Mouse (Mus musculus) neural tube, embryonic 11.5 days (tissue): ENCODE data around the gene Gm17651. TPM values are rescaled to one million over a fixed set of nuclear protein-coding genes. Genes with fewer than 3 reads are reported as not detected.
A peak's percentile ranks its signal among the peaks of the same experiment; 100 is the strongest.

Source experiments
- ATAC-seq: fragments of 200-750 bp; cut with Nextera tagmentation; 2 replicates; pipeline ENCODE4 v1.8.0; 2017; ENCODE audit warnings: moderate number of reproducible peaks, mild to moderate bottlenecking, moderate TSS enrichment, moderate library complexity; ENCODE audit not compliant: insufficient read depth, low FRiP score, low TSS enrichment
- DNase-seq: peaks from one replicate; pipeline ENCODE4 v3.0.0-alpha.2; 2015; ENCODE audit warnings: low spot score
- H3K27ac ChIP-seq: fragments of 300-500 bp; sonication (generic); 2 replicates; pipeline ENCODE4 v1.5.1; 2014; ENCODE audit warnings: low read depth, mild to moderate bottlenecking, low read length
- H3K27me3 ChIP-seq: fragments of 300-500 bp; sonication (generic); 2 replicates; pipeline ENCODE4 v1.6.1; 2014; ENCODE audit warnings: mild to moderate bottlenecking, low read length, mixed read lengths; ENCODE audit not compliant: control insufficient read depth, insufficient read depth
- H3K36me3 ChIP-seq: fragments of 300-500 bp; sonication (generic); 2 replicates; pipeline ENCODE4 v1.6.1; 2014; ENCODE audit warnings: mild to moderate bottlenecking, low read length, moderate library complexity, mixed read lengths; ENCODE audit not compliant: control insufficient read depth, insufficient read depth
- H3K4me1 ChIP-seq: fragments of 300-500 bp; sonication (generic); 2 replicates; pipeline ENCODE4 v1.6.1; 2014; ENCODE audit warnings: low read length, mixed read lengths; ENCODE audit not compliant: control insufficient read depth, insufficient read depth
- H3K4me2 ChIP-seq: fragments of 300-500 bp; sonication (generic); 2 replicates; pipeline ENCODE4 v1.6.1; 2014; ENCODE audit warnings: low read depth, mild to moderate bottlenecking, moderate library complexity
- H3K4me3 ChIP-seq: fragments of 300-500 bp; sonication (generic); 2 replicates; pipeline ENCODE4 v1.5.1; 2014; ENCODE audit warnings: low read depth, low read length
- H3K9ac ChIP-seq: fragments of 300-500 bp; sonication (generic); 2 replicates; pipeline ENCODE4 v1.6.1; 2014; ENCODE audit warnings: mild to moderate bottlenecking, low read length
- H3K9me3 ChIP-seq: fragments of 300-500 bp; sonication (generic); 2 replicates; pipeline ENCODE4 v1.6.1; 2016; ENCODE audit warnings: low read length; ENCODE audit not compliant: control insufficient read depth
- WGBS: fragments of 180-500 bp; shearing (Covaris S2); extraction: QIAGEN DNeasy Blood & Tissue Kit; methylation state at CpG from one replicate; pipeline ENCODE4 v1.1.7; 2014; 5-methylcytosine and 5-hydroxymethylcytosine counted together
- polyA plus RNA-seq: library from polyadenylated mRNA; unstranded; fragments of >200 nt; fragmentation: Nextera tagmentation; extraction: Ambion mirVana; gene quantifications from 2 replicates; pipeline ENCODE4 v1.2.1, GENCODE M21; 2014

Gene Gm17651
- polyA plus RNA-seq, 1 experiment from 2014 or later: not detected

- no peak overlapping the region for H3K27ac ChIP-seq
- ATAC-seq (no peak), DNase-seq (peak; percentile 26)
- H3K9ac ChIP-seq: no peak overlapping the region
- H3K4me3 ChIP-seq: no peak overlapping the region
- 7% methylated on average over 16 of the region's 16 CpGs for WGBS
- H3K9me3 ChIP-seq: no peaks in the 10 kb centered on the region
- 0 out of 2 replicates have a peak, but pooled peaks cover 5% of the 10 kb centered on the region for H3K4me1 ChIP-seq
- H3K36me3 ChIP-seq: no peaks in the 10 kb centered on the region
- H3K4me2 ChIP-seq: no peak overlapping the region
- 0 out of 2 replicates have a peak, but pooled peaks cover 7% of the 10 kb centered on the region for H3K27me3 ChIP-seq
Observed at GRCm38 (mm10) chr3:97683560-97684195, 9.2 kb upstream of the Gm17651 start.

DNA sequence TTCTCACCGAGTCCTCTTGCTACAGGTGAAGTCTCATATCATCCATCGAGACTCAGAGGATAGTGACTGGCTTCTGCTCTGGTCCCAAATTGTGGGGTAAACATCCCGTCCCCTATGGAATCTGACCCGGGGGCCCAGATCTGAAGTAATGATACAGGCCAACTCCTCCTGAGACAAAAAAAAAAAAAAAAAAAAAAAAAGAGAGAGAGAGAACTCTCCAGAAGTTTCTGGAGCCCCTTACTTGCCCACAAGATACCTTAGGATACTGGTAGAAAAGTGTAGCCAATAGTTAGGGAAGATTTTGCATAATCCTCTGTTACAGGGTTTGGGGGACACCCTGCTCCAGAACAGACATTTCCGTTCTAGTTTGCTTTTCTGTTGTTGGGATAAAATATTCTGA lies 8.1 kb upstream of the Gm17651 start:
- DNase-seq: no peak
- 0 out of 2 replicates have a peak, but pooled peaks cover 5% of the 10 kb centered on the region for H3K4me1 ChIP-seq
- H3K27me3 ChIP-seq: 0 out of 2 replicates have a peak, but pooled peaks cover 7% of the 10 kb centered on the region
- no peak for ATAC-seq
- WGBS: 33% methylated on average over 5 of the region's 5 CpGs
- no peaks in the 10 kb centered on the region for H3K36me3 ChIP-seq
- H3K9ac ChIP-seq: no peak overlapping the region
- H3K4me2 ChIP-seq: peak overlapping the region; percentile 50
- no peak overlapping the region for H3K27ac ChIP-seq
- H3K9me3 ChIP-seq: no peaks in the 10 kb centered on the region
- H3K4me3 ChIP-seq: no peak overlapping the region

GRCm38 (mm10) chr3:97682159-97682502 lies 7.6 kb upstream of the Gm17651 start:
- no peaks in the 10 kb centered on the region for H3K9me3 ChIP-seq
- WGBS: 2% methylated on average over 11 of the region's 11 CpGs
- 0 out of 2 replicates have a peak, but pooled peaks cover 5% of the 10 kb centered on the region for H3K4me1 ChIP-seq
- 0 out of 2 replicates have a peak, but pooled peaks cover 7% of the 10 kb centered on the region for H3K27me3 ChIP-seq
- DNase-seq (peak; percentile 22), ATAC-seq (no peak)
- H3K36me3 ChIP-seq: no peaks in the 10 kb centered on the region
- H3K27ac ChIP-seq: no peak overlapping the region
- peak overlapping the region; percentile 50 for H3K4me2 ChIP-seq
- peak overlapping the region; percentile 25; the same call in 1 of the 2 replicates for H3K4me3 ChIP-seq
- H3K9ac ChIP-seq: no peak overlapping the region

DNA sequence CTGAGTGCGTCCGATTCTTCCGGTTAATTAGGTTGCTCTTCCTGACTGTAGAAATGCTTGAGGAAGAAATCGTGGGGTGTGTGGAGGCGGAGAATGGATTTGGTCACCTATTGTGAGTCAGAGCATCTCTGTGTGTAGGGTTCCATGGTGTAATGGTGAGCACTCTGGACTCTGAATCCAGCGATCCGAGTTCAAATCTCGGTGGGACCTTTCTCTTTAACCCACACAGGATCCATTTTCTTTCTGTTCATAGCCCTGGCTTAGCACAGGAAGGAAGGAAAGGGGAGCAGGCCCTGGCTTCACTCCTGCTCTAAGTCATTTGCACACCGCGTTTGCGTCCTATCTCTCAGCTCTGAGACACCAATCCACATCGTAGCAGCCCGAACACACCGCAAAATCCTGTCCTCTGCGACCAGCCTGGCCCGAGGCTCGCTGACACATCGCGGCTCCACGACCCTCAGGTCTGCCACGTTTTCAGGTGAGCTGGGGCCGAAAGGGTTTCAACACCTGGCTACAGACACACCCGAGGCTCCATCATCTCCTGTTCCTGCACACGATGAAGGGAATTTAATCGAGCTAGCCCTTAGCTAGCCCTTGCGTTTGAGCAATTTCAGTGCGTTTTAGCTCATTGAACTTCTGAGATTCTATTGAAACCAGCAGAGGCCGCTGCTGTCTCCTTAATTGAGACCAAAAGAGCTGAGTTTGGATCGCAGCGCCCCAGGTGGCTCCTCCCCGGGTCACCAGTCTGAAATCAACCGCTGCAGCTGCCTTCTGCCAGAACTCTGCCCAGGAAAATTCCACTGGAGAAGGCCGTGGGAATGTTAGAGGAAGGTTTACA lies 7.0 kb upstream of the Gm17651 start:
- Histone ChIP-seq H3K4me2 (peak overlapping the region; percentile 50), H3K9me3 (no peaks in the 10 kb centered on the region), H3K9ac (0 out of 2 replicates have a peak overlapping the region, but pooled peaks have one; percentile 15), H3K36me3 (no peaks in the 10 kb centered on the region), H3K27ac (no peak overlapping the region), H3K4me3 (peak overlapping the region; percentile 25), H3K4me1 (0 out of 2 replicates have a peak, but pooled peaks cover 5% of the 10 kb centered on the region), H3K27me3 (0 out of 2 replicates have a peak, but pooled peaks cover 7% of the 10 kb centered on the region)
- DNase-seq (peak; percentile 80), ATAC-seq (peak; percentile 35; the same call in 1 of the 2 replicates)
- WGBS: 2% methylated on average over 33 of the region's 33 CpGs

DNA sequence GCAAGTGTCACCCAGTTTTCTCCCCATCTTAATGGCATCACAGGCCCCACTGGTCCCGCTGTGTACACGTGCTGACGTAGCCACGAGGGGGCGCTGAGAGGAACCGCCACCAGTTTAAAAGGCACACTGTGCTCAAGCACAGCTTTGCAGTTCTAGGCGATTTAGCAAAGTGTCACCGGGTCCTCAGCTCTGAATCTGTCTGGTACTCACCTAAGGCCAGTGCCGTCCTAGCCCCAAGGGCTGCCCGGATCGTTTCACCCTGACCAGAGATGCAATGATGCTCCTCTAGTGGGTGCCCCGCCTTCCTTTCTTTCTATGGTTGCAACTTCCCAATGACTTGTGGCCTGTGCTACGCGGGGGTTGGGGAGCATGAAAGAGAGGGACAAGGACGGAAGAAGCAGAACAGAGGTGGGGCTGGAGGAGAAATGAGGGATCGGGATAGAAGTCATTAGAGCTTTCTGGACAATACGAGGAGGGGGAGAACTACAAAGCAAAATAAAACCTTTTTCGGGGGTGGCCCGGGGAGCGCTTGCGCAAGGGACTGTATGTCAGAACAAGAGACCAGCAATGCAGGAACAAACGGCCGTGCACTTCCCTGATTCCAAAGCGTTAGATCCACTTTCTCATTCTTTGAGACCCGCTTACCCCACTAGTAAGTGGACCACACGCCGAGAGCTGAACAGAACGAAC lies 6.3 kb upstream of the Gm17651 start:
- Histone ChIP-seq H3K27me3 (0 out of 2 replicates have a peak, but pooled peaks cover 7% of the 10 kb centered on the region), H3K4me2 (peak overlapping the region; percentile 50), H3K36me3 (no peaks in the 10 kb centered on the region), H3K4me3 (peak overlapping the region; percentile 25), H3K27ac (no peak overlapping the region), H3K9ac (peak overlapping the region; percentile 2; the same call in 1 of the 2 replicates), H3K4me1 (0 out of 2 replicates have a peak, but pooled peaks cover 5% of the 10 kb centered on the region), H3K9me3 (no peaks in the 10 kb centered on the region)
- ATAC-seq: peak; percentile 80
- 2% methylated on average over 28 of the region's 28 CpGs for WGBS
- peak; percentile 82 for DNase-seq

DNA sequence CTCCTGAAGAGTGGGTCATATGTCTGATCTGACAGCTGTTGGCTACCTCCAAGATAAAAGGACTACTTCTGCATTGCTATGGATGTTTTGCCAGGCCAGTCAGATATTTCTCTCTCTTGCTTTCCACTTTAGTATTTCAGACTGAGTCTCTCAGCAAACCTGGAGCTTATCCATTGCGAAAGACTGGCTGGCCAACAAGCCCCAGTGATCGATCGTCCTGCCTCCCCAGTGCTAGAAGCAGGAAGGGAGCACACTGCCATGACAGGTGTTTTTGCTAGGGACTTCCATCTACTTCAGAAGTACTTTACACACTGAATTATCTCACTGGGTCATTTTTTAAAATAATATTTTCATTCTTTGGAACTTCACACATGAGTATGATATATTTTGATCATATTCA lies 3.9 kb upstream of the Gm17651 start:
- no peaks in the 10 kb centered on the region for H3K36me3 ChIP-seq
- no peak overlapping the region for H3K4me3 ChIP-seq
- H3K27me3 ChIP-seq: 0 out of 2 replicates have a peak, but pooled peaks cover 3% of the 10 kb centered on the region
- no peak overlapping the region for H3K4me2 ChIP-seq
- no peaks in the 10 kb centered on the region for H3K9me3 ChIP-seq
- DNase-seq (no peak), ATAC-seq (no peak)
- H3K4me1 ChIP-seq: 0 out of 2 replicates have a peak, but pooled peaks cover 5% of the 10 kb centered on the region
- no peak overlapping the region for H3K27ac ChIP-seq
- 90% methylated on average over 3 of the region's 3 CpGs for WGBS
- H3K9ac ChIP-seq: no peak overlapping the region

GRCm38 (mm10) chr3:97676126-97676525 lies 1.6 kb upstream of the Gm17651 start:
- 92% methylated on average over 3 of the region's 3 CpGs for WGBS
- no peak overlapping the region for H3K27ac ChIP-seq
- H3K36me3 ChIP-seq: no peaks in the 10 kb centered on the region
- H3K4me1 ChIP-seq: no peaks in the 10 kb centered on the region
- H3K9ac ChIP-seq: no peak overlapping the region
- H3K4me3 ChIP-seq: no peak overlapping the region
- H3K4me2 ChIP-seq: no peak overlapping the region
- ATAC-seq: no peak
- no peak for DNase-seq
- H3K27me3 ChIP-seq: no peaks in the 10 kb centered on the region
- H3K9me3 ChIP-seq: no peaks in the 10 kb centered on the region

- Histone ChIP-seq H3K4me1 (no peaks in the 10 kb centered on the region), H3K9ac (no peak overlapping the region), H3K4me3 (no peak overlapping the region), H3K27ac (no peak overlapping the region), H3K9me3 (no peaks in the 10 kb centered on the region), H3K36me3 (no peaks in the 10 kb centered on the region), H3K27me3 (no peaks in the 10 kb centered on the region), H3K4me2 (no peak overlapping the region)
- ATAC-seq: no peak
- 91% methylated on average over 14 of the region's 14 CpGs for WGBS
- DNase-seq: no peak
Observed at GRCm38 (mm10) chr3:97667093-97667675, 7.3 kb downstream of the Gm17651 start.
